Mouse (Mus musculus) testis, postnatal 14 days (tissue): ENCODE results near the gene Dll1.

Source experiments
- DNase-seq: peaks from one replicate; pipeline ENCODE4 v3.0.0; 2021; ENCODE audit warnings: low spot score

Gene Dll1

DNA sequence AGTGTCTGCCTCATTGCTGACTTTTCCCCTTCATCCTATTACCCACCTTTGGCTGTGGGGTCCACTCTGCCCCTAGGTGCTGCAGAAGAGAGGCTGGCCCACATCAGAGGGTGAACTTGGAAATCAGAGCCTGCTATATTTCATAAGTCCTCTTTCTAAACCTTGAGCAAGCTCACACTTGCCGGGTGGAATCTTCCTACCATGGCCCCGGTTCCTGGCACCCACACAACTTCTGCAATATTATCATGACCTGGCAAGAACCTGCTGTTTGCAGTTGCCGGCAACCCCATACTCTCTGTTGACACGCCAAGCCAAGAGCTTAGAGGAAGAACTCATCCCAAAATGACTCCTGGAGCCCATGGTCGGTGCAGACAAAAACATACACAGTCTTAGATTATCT lies 49.6 kb downstream of the Dll1 start:
- no peak for DNase-seq

DNA sequence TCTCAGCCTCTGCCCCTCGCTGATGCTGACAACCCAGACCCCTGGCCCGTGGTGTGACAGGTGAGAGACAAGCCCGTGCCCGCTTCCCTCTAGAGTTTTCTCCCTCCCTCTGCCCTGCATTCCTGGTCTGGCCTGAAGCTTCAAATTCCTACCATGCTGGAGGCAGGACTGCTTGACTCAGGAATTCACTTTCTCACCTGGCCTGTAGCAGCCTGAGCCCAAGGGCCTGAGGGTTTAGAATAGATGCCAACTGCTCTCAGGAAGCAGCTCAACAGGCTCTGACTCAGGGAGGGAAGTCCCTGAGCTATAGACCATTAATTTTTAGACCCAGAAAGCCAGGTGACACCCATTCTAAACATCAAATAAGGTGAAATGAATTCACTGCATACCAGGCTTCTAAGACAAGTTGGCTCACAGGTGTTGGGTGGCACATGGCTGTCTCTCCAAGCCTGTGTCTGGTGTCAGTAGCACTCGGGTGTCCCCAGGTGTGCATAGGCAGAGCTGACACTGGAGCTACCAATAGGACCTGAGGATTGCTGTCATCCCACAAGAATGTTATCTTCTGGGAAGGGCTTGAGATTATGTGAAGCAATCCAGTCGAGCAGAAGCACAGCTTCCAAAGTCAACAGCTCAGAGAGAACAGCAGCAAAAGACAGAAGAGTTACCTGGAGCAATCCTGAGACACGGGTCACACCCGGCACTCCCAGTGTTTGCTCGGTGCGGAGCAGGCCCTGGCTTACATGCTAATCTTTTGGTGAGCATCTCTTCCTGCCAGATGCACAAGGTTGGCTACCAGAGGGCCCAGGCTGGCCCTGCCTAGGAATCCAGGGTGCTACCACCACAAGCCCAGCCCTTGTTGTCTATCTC lies 50.5 kb downstream of the Dll1 start:
- no peak for DNase-seq

DNA sequence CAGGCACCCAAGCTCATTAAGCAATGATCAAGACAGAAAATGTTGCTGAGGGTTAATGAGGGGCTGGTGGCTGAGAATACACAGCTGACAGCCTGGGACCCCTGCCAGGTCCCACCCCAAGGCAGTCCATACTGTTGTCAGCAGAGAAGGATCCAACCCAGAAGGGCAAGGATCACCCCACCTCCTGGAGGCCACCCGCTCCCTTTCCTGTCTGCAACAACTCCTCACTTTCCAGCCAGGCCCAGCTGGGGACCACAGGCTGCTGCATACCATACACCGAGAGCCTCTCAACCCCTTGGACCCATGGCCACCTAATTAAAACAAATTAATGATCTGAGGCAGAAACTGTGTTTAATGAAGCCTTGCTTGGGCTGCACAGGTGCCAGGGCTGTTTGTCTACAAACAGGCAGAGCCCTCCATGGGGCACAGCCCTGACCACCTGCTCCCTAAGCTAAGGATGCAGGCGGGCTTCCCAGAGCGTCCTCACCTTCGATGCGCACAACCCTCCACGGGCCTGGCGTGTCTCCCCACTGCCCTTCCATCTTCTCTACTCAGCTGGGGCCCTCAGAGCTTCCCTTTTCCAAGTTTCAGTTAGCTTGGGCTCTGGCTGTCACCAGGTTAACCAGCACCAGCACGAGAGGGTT lies 53.4 kb downstream of the Dll1 start:
- no peak for DNase-seq
